Mouse (Mus musculus) kidney, adult 8-10 months (tissue): ENCODE measurements around the gene Acp6.

Experiments used
- DNase-seq, 2 experiments: peaks; one replicate each; pipeline ENCODE4 v3.0.0; 2022

The Acp6 gene

DNA sequence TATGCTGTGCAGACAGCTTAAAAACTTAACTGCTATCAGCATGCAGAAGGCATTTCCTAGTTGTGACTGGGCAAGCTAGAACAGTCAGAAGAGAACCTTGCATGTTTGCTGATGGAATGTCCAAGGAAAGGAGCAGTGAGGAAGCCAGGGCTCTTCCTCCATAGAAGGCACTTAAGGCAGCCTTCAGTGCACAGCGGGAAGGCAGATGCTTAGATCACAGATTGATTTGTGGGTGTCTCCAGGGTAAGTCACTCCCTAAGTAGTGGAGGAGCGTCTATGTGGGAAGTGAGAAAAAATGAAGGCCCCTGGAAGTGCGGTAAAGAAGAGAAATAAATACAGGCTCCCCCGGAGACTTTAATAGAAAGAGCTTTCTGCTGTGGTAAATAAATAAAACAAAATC lies 40.7 kb downstream of the Acp6 start:
- no peak for DNase-seq

GRCm38 (mm10) chr3:97201943-97202342 lies 43.4 kb downstream of the Acp6 start:
- peak; percentile 36 to 55 for DNase-seq

GRCm38 (mm10) chr3:97203880-97204279 lies 45.3 kb downstream of the Acp6 start:
- DNase-seq = no peak

DNA sequence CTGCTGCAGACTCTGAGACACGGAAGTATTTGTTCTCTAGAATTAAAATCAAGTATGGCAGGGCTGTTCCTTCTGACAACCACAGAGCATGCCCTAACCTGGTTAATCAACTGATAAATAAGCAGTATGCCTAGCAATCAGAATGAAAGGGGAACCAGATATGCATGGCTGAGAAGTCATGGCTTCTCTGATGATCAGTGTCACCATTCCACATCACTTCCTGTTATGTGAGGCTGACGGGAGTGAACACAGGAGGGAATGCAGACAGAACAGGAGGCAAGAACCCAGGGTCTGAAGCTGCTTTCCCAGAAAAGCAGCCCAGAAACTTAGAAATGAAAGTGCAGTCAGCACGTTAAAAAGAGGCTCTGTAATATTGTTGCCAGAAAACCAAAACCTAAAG lies 47.9 kb downstream of the Acp6 start:
- DNase-seq = no peak

DNA sequence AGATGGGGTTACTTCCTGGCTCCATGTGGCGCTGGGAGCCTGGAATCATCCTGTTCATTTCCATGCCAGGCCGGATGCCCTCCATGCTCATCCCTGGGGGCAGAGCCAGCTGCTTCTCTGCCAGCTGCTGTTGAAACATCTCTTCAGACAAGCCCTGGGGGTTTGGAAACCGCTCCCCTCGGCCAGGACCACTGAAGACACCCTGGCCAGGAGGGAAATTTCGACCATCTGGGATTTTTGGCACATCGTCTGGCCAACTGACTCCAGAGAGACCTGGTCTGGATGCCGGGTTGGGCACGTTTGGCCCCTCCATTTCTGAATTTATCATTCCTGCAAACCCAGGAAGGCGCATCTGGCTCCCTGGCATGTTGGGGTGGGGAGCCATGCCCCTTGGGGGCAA lies 50.8 kb downstream of the Acp6 start:
- no peak for DNase-seq

GRCm38 (mm10) chr3:97211177-97211576 lies 52.6 kb downstream of the Acp6 start:
- no peak for DNase-seq

DNA sequence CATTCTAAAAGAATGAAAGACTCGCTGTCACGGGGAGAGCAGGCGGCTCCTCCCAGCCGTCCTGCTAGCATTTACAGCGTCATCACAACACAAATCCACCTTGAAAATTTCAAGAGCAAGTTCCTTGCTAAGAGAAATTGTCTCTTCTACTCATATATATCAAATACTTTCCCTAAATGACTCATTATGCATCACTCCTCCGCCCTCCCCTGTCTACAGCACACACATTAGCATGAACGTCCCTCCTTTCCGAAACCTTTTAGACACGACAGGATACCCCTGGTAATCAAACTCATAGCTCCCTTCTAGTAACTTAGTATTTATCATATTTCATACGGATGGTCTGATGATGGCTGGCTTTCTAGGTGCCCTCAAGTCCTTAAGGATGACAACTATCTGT lies 55.3 kb downstream of the Acp6 start:
- no peak for DNase-seq

- no peak for DNase-seq
Observed at GRCm38 (mm10) chr3:97214439-97214838, 55.9 kb downstream of the Acp6 start.

- DNase-seq = no peak
Observed at GRCm38 (mm10) chr3:97215526-97215925, 56.9 kb downstream of the Acp6 start.

DNA sequence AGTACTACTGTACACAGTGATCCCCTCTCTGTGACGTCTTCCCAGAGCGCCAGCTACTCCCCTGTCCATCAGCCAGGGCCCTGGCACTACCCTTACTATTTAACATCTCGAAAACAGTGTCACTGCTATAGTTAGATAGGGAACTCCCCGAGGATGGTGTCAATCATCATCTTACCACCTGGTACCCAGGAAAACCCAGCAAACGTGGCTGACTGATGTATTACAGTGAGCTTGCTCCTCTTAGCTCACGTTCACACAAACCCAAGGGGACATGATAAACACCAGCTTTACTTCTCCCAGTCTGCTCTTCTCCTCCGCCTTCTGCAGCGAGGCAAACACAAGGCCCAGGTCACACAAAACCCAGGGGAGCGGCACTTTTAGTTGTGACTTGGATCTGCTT lies 64.7 kb downstream of the Acp6 start:
- DNase-seq = no peak

GRCm38 (mm10) chr3:97225231-97225630 lies 66.7 kb downstream of the Acp6 start:
- no peak for DNase-seq

- no peak for DNase-seq
Observed at GRCm38 (mm10) chr3:97226719-97227118, 68.1 kb downstream of the Acp6 start.
